Mouse (Mus musculus) lung, embryonic 14.5 days (tissue): ENCODE measurements around the gene Sephs1. TPM values are rescaled to one million over a fixed set of nuclear protein-coding genes. Genes with fewer than 3 reads are reported as not detected.

Experiments
- ATAC-seq: fragments of 200-750 bp; cut with Nextera tagmentation; 2 replicates; pipeline ENCODE4 v1.8.0; 2017; ENCODE audit warnings: mild to moderate bottlenecking, moderate TSS enrichment, moderate library complexity; ENCODE audit not compliant: insufficient read depth
- DNase-seq: peaks from one replicate; pipeline ENCODE4 v3.0.0-alpha.2; 2015
- H3K27ac ChIP-seq: fragments of 300-500 bp; sonication (generic); 2 replicates; pipeline ENCODE4 v1.5.1; 2014; ENCODE audit warnings: low read depth, mild to moderate bottlenecking, moderate library complexity
- H3K27me3 ChIP-seq: fragments of 300-500 bp; sonication (generic); 2 replicates; pipeline ENCODE4 v1.6.1; 2014; ENCODE audit warnings: low read length, control low read depth; ENCODE audit not compliant: insufficient read depth
- H3K36me3 ChIP-seq: fragments of 300-500 bp; sonication (generic); 2 replicates; pipeline ENCODE4 v1.6.1; 2014; ENCODE audit warnings: control low read depth; ENCODE audit not compliant: insufficient read depth
- H3K4me1 ChIP-seq: fragments of 300-500 bp; sonication (generic); 2 replicates; pipeline ENCODE4 v1.6.1; 2014; ENCODE audit warnings: antibody characterized with exemption, control low read depth; ENCODE audit not compliant: insufficient read depth
- H3K4me2 ChIP-seq: fragments of 300-500 bp; sonication (generic); 2 replicates; pipeline ENCODE4 v1.6.1; 2014; ENCODE audit warnings: mild to moderate bottlenecking
- H3K4me3 ChIP-seq: fragments of 300-500 bp; sonication (generic); 2 replicates; pipeline ENCODE4 v1.5.1; 2014; ENCODE audit warnings: low read depth, low read length
- H3K9ac ChIP-seq: fragments of 300-500 bp; sonication (generic); 2 replicates; pipeline ENCODE4 v1.6.1; 2014
- H3K9me3 ChIP-seq: fragments of 300-500 bp; sonication (generic); 2 replicates; pipeline ENCODE4 v1.6.1; 2016; ENCODE audit warnings: low read depth, low read length, control low read depth
- CTCF ChIP-seq: IDR thresholded peaks from 2 replicates; pipeline ENCODE4 v1.5.1; 2016; ENCODE audit warnings: antibody characterized with exemption, low read depth
- WGBS: fragments of 180-500 bp; shearing (Covaris S2); extraction: QIAGEN DNeasy Blood & Tissue Kit; methylation state at CpG from one replicate; pipeline ENCODE4 v1.1.7; 2014; 5-methylcytosine and 5-hydroxymethylcytosine counted together
- polyA plus RNA-seq: library from polyadenylated mRNA; unstranded; fragments of >200 nt; fragmentation: Nextera tagmentation; extraction: Ambion mirVana; gene quantifications from 2 replicates; pipeline ENCODE4 v1.2.1, GENCODE M21; 2014

The Sephs1 gene
- polyA plus RNA-seq, 1 experiment from 2014 or later, result 130 TPM

GRCm38 (mm10) chr2:4918860-4919739 lies 37.7 kb downstream of the Sephs1 start, which contains the start of gene Phyh:
Gene Phyh (plus strand): TSS chr2:4919019.
- Histone ChIP-seq H3K9ac (peak within 1 kb of the TSS; percentile 62), H3K36me3 (no peaks in the 10 kb centered on the region), H3K4me1 (peaks cover 3% of the 10 kb centered on the region; the same call in 1 of the 2 replicates), H3K27me3 (no peaks in the 10 kb centered on the region), H3K4me2 (peak within 1 kb of the TSS; percentile 83), H3K4me3 (peak within 1 kb of the TSS; percentile 49), H3K27ac (peak within 1 kb of the TSS; percentile 43), H3K9me3 (no peaks in the 10 kb centered on the region)
- peak; percentile 98 for ATAC-seq
- WGBS, result 6% methylated on average over 35 of the region's 35 CpGs
- peak; percentile 53 for TF ChIP-seq CTCF
- DNase-seq, result peak; percentile 91

DNA sequence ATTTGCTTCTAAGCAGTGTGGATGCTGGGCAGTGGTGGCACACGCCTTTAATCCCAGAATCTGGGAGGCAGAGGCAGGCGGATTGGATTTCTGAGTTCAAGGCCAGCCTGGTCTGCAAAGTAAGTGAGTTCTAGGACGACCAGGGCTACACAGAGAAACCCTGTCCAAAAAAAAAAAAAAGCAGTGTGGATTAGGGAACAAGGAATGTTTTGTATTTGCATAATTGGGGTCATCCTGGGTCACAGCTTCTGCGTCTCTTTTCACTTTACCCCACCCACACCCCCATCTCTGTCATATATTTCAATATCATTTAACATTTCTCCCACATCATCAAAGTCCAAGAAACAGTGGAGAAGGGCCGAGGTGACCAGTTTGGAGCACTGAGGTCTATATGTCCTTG lies 39.7 kb downstream of the Sephs1 start:
- H3K9ac ChIP-seq, result no peak overlapping the region
- DNase-seq (no peak), ATAC-seq (no peak)
- H3K27me3 ChIP-seq, result no peaks in the 10 kb centered on the region
- H3K4me1 ChIP-seq, result peaks cover 3% of the 10 kb centered on the region; the same call in 1 of the 2 replicates
- WGBS, result 80% methylated on average over 5 of the region's 5 CpGs
- no peaks in the 10 kb centered on the region for H3K36me3 ChIP-seq
- TF ChIP-seq CTCF, result no peak
- H3K4me2 ChIP-seq, result no peak overlapping the region
- H3K4me3 ChIP-seq, result no peak overlapping the region
- no peaks in the 10 kb centered on the region for H3K9me3 ChIP-seq
- no peak overlapping the region for H3K27ac ChIP-seq

DNA sequence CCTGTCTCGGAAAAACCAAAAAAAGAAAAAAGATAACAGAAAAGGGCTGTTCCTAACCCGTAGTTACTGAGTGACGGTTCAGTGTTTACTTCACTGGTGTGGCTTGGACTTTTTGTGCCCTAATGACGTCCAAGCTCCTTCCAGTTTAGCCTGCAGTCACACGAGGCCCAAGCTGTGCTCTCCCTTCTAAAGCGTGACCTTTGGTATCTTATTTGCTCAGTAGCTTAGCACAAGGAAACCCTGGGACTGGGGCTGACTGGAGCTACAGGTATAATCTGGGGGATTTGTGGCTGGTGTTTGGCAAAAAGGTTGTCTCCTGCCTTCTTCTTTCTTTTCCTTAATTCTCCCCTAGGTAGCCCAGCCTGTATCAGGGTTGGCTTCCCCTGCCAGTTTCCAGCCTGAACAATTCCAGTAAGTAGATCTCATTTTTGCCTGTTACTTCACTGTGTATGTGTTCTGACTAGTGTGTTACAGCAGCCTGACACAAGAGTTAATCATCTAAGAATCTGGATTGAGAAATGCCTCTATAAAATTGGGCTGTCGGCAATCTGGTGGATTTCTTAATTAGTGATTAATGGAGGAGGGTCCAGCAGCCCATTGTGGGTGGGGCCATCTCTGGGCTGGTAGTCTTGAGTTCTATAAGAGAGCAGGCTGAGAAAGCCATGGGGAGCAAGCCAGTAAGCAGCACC lies 41.3 kb downstream of the Sephs1 start:
- H3K36me3 ChIP-seq, result peaks cover 6% of the 10 kb centered on the region; the same call in 1 of the 2 replicates
- H3K4me1 ChIP-seq, result peaks cover 3% of the 10 kb centered on the region; the same call in 1 of the 2 replicates
- H3K27me3 ChIP-seq, result no peaks in the 10 kb centered on the region
- TF ChIP-seq CTCF, result no peak
- ATAC-seq (no peak), DNase-seq (no peak)
- H3K4me2 ChIP-seq, result no peak overlapping the region
- 30% methylated on average over 7 of the region's 7 CpGs for WGBS
- H3K4me3 ChIP-seq, result no peak overlapping the region
- H3K27ac ChIP-seq, result no peak overlapping the region
- no peaks in the 10 kb centered on the region for H3K9me3 ChIP-seq
- H3K9ac ChIP-seq, result no peak overlapping the region

DNA sequence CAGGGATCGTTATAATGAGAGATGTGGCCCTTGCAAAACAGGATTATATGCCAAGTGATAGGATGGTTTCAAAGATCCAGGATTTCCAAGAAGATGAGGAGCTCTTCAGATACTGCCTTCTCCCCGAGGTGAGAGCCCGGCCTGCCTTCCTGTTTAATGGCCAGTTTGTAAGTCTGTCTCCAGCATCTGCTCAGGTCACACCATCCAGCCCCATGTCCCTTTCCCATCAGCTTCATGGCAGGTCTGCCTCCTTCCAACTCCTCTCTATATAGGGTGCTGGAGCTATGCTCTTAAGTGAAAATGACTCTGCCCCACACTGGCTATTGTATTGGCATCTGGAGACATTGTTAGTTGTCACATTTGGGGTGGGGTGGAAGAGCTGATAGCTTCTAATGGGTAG lies 46.0 kb downstream of the Sephs1 start:
- no peak overlapping the region for H3K4me2 ChIP-seq
- DNase-seq (no peak), ATAC-seq (no peak)
- H3K27ac ChIP-seq, result no peak overlapping the region
- TF ChIP-seq CTCF, result no peak
- whole genome bisulfite sequencing, result 81% methylated on average over 3 of the region's 3 CpGs
- no peaks in the 10 kb centered on the region for H3K9me3 ChIP-seq
- no peak overlapping the region for H3K9ac ChIP-seq
- no peaks in the 10 kb centered on the region for H3K4me1 ChIP-seq
- H3K27me3 ChIP-seq, result no peaks in the 10 kb centered on the region
- no peak overlapping the region for H3K4me3 ChIP-seq
- peaks cover 7% of the 10 kb centered on the region; the same call in 1 of the 2 replicates for H3K36me3 ChIP-seq

- Histone ChIP-seq H3K4me3 (no peak overlapping the region), H3K27ac (no peak overlapping the region), H3K4me1 (no peaks in the 10 kb centered on the region), H3K9ac (no peak overlapping the region), H3K9me3 (no peaks in the 10 kb centered on the region), H3K4me2 (no peak overlapping the region), H3K36me3 (peaks cover 7% of the 10 kb centered on the region; the same call in 1 of the 2 replicates), H3K27me3 (no peaks in the 10 kb centered on the region)
- ATAC-seq, result no peak
- no peak for TF ChIP-seq CTCF
- DNase-seq, result no peak
- WGBS, result 71% methylated on average over 2 of the region's 2 CpGs
These were observed 47.9 kb downstream of the Sephs1 start for GRCm38 (mm10) chr2:4929230-4929629.

DNA sequence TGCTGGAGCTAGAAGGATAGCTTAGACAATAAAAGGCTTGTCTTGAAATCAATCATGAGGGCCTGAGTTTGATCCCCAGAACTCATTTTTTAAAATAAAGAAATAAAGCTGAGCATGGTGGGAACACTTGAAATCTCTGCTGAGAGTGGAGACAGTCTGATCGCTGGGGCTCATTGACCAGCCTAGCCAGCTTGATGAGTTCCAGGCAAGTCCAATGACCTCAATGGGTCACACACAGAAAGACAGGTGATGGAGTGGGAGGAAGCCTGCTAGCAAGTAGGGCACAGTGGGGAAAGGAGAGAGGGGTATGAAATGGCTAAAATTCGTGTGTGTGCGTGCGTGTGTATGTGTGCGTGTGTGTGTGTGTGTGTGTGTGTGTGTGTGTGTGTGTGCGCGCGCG lies 53.2 kb downstream of the Sephs1 start:
- H3K4me2 ChIP-seq, result no peak overlapping the region
- no peak overlapping the region for H3K9ac ChIP-seq
- no peaks in the 10 kb centered on the region for H3K36me3 ChIP-seq
- DNase-seq, result no peak
- no peak overlapping the region for H3K27ac ChIP-seq
- no peaks in the 10 kb centered on the region for H3K27me3 ChIP-seq
- H3K9me3 ChIP-seq, result no peaks in the 10 kb centered on the region
- H3K4me1 ChIP-seq, result no peaks in the 10 kb centered on the region
- TF ChIP-seq CTCF, result no peak
- WGBS, result 87% methylated on average over 9 of the region's 9 CpGs
- no peak overlapping the region for H3K4me3 ChIP-seq
- ATAC-seq, result no peak

- no peak for TF ChIP-seq CTCF
- Histone ChIP-seq H3K27ac (no peak overlapping the region), H3K27me3 (no peaks in the 10 kb centered on the region), H3K4me1 (no peaks in the 10 kb centered on the region), H3K9ac (no peak overlapping the region), H3K9me3 (no peaks in the 10 kb centered on the region), H3K4me2 (no peak overlapping the region), H3K36me3 (no peaks in the 10 kb centered on the region), H3K4me3 (no peak overlapping the region)
- ATAC-seq, result no peak
- no peak for DNase-seq
- 89% methylated on average over 7 of the region's 7 CpGs for WGBS
These were observed 56.6 kb downstream of the Sephs1 start for GRCm38 (mm10) chr2:4937931-4938330.
